Comparison of ENCODE assay signal across 19 mouse cellular contexts in genomic region chr9:21622676-21623075, GRCm38 (mm10).
"Had no signal": no experiment of that assay in that cellular context is flagged by ENCODE, and none has a peak within 500 bp of the region (broad histone marks: within the 10 kb centered on the region; RNA-seq: fewer than 3 reads in every experiment).

No protein-coding gene starts in this region.

- H3K36me3 ChIP-seq: limb, embryonic 15.5 days; midbrain, embryonic 13.5 days; neural tube, embryonic 15.5 days had no signal

- ATAC-seq: inflammation-experienced regulatory T-cells, adult 6 months; intestine, embryonic 16.5 days; midbrain, embryonic 13.5 days had no signal

- H3K4me2 ChIP-seq: limb, embryonic 12.5 days; limb, embryonic 15.5 days; midbrain, embryonic 13.5 days; neural tube, embryonic 12.5 days; neural tube, embryonic 15.5 days had no signal

- H3K27ac ChIP-seq: limb, embryonic 12.5 days; limb, embryonic 15.5 days; midbrain, embryonic 10.5 days; midbrain, embryonic 13.5 days; neural tube, embryonic 12.5 days; neural tube, embryonic 15.5 days had no signal

- H3K27me3 ChIP-seq: limb, embryonic 12.5 days; limb, embryonic 15.5 days; midbrain, embryonic 13.5 days; neural tube, embryonic 12.5 days; neural tube, embryonic 15.5 days had no signal

- H3K4me3 ChIP-seq: limb, embryonic 12.5 days; limb, embryonic 15.5 days; midbrain, embryonic 10.5 days; midbrain, embryonic 13.5 days; neural tube, embryonic 12.5 days; neural tube, embryonic 15.5 days had no signal

- H3K9ac ChIP-seq: limb, embryonic 12.5 days; limb, embryonic 15.5 days; midbrain, embryonic 13.5 days; neural tube, embryonic 12.5 days; neural tube, embryonic 15.5 days had no signal

- DNase-seq: kidney, adult 18-20 months; kidney, adult 9 months; kidney, postnatal 14 days; kidney, postnatal 4 days; left cerebral cortex, postnatal 4 days; lung, adult 2 months; lung, postnatal 14 days; lung, postnatal 4 days; retina, postnatal 1 day; thymus, adult 18-20 months; thymus, postnatal 36 days had no signal

- H3K9me3 ChIP-seq: limb, embryonic 12.5 days; limb, embryonic 15.5 days; midbrain, embryonic 10.5 days; midbrain, embryonic 13.5 days; neural tube, embryonic 12.5 days; neural tube, embryonic 15.5 days had no signal
